In the genomic region with DNA sequence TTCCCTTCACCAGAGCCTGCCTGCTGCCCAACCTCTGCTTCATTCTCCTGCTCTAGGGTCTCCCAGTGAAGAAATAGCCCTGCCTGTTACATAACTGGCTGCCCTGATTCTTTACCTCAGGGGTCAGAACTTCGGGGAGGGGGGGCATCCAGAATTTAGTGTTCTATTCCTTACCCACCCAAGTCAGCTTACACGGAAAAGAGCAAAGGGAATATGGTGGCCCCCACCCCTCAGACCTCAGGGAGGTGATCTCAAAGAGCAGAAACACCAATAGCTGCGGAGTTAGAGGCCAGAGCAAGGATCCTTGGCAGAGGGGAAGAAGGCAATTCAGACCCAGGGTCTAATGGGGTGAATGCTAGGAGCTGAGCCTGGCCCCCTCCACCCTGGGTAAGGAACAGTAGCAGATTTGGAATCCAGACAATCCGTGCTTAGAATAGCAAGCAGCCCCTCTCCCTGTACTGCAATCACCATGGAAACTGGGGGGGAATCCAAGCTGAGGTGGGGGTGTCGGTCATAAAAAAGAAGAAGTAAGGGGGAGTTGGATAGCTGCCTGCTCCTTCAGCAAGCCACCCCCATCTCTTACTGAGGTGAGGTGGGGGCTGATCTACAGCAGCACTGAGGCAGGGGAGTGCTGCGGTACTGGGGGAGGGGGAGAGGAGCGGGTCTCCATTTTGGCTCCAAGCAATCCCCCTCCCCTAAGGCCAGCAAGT, we compare ENCODE assay signal across 13 mouse cellular contexts. TPM values are rescaled to one million over a fixed set of nuclear protein-coding genes. Genes with fewer than 3 reads are reported as not detected.
DNase-seq lines count a peak whose midpoint lies in the region; ATAC-seq and TF ChIP-seq lines count a peak whose summit lies in the region.
"Had no signal": no experiment of that assay in that cellular context is flagged by ENCODE, and none has a peak within 500 bp of the region (broad histone marks: within the 10 kb centered on the region; RNA-seq: fewer than 3 reads in every experiment).

No protein-coding gene starts in this region.

- H3K27ac ChIP-seq in embryonic facial prominence, embryonic 13.5 days, result no peak overlapping the region
- peak overlapping the region; percentile 64 for H3K27ac ChIP-seq in hindbrain, embryonic 15.5 days (replicated peaks)
- peak overlapping the region; percentile 27; the same call in 1 of the 2 replicates for H3K27ac ChIP-seq in neural tube, embryonic 12.5 days
- H3K27ac ChIP-seq in intestine, postnatal 0 days (ENCODE audit: low read depth, low read length), result no peak overlapping the region
- H3K27ac ChIP-seq in kidney, embryonic 14.5 days (ENCODE audit: low read depth, low read length), result no peak overlapping the region

- H3K36me3 ChIP-seq in embryonic facial prominence, embryonic 13.5 days, result no peaks in the 10 kb centered on the region
- H3K36me3 ChIP-seq in hindbrain, embryonic 15.5 days, result no peaks in the 10 kb centered on the region; the same call in 1 of the 2 replicates
- H3K36me3 ChIP-seq in neural tube, embryonic 12.5 days, result peaks cover 11% of the 10 kb centered on the region; the same call in 1 of the 2 replicates
- H3K36me3 ChIP-seq in intestine, postnatal 0 days (ENCODE audit: control insufficient read depth, insufficient read depth), result no peaks in the 10 kb centered on the region
- no peaks in the 10 kb centered on the region for H3K36me3 ChIP-seq in kidney, embryonic 14.5 days (ENCODE audit: control insufficient read depth, insufficient read depth, low read length)

- H3K4me3 ChIP-seq in embryonic facial prominence, embryonic 13.5 days, result no peak overlapping the region
- H3K4me3 ChIP-seq in hindbrain, embryonic 15.5 days, result peak overlapping the region; percentile 53
- peak overlapping the region; percentile 52; the same call in 1 of the 2 replicates for H3K4me3 ChIP-seq in neural tube, embryonic 12.5 days
- no peak overlapping the region for H3K4me3 ChIP-seq in intestine, postnatal 0 days (ENCODE audit: low read depth, low read length)
- no peak overlapping the region for H3K4me3 ChIP-seq in kidney, embryonic 14.5 days (ENCODE audit: low read length)

- H3K9ac ChIP-seq in embryonic facial prominence, embryonic 13.5 days, result 0 out of 2 replicates have a peak overlapping the region, but pooled peaks have one; percentile 4
- H3K9ac ChIP-seq in hindbrain, embryonic 15.5 days, result peak overlapping the region; percentile 52
- H3K9ac ChIP-seq in neural tube, embryonic 12.5 days, result peak overlapping the region; percentile 57
- no peak overlapping the region for H3K9ac ChIP-seq in intestine, postnatal 0 days (ENCODE audit: low read depth, low read length)
- H3K9ac ChIP-seq in kidney, embryonic 14.5 days (ENCODE audit: low read depth, low read length), result no peak overlapping the region

- no peak for ATAC-seq in embryonic facial prominence, embryonic 13.5 days (ENCODE audit: insufficient number of reproducible peaks, insufficient read depth, low FRiP score, low TSS enrichment, low read depth)
- peak; percentile 13; the same call in 1 of the 2 replicates for ATAC-seq in hindbrain, embryonic 15.5 days (ENCODE audit: low FRiP score, low read depth)
- ATAC-seq in neural tube, embryonic 12.5 days (ENCODE audit: low FRiP score, low read depth), result peak; percentile 84
- ATAC-seq in intestine, postnatal 0 days, result no peak
- no peak for ATAC-seq in kidney, embryonic 14.5 days (ENCODE audit: low FRiP score, low TSS enrichment)

- TF ChIP-seq CTCF in intestine, postnatal 0 days (IDR thresholded peaks at IDR 0.05; ENCODE audit: low read depth), result no peak

- H3K4me1 ChIP-seq in embryonic facial prominence, embryonic 13.5 days, result peaks cover 22% of the 10 kb centered on the region
- peaks cover 42% of the 10 kb centered on the region for H3K4me1 ChIP-seq in hindbrain, embryonic 15.5 days (replicated peaks)
- H3K4me1 ChIP-seq in neural tube, embryonic 12.5 days, result peaks cover 43% of the 10 kb centered on the region
- peaks cover 6% of the 10 kb centered on the region; the same call in 1 of the 2 replicates for H3K4me1 ChIP-seq in intestine, postnatal 0 days (replicated peaks; ENCODE audit: control insufficient read depth, insufficient read depth, low read length)
- peaks cover 13% of the 10 kb centered on the region; the same call in 1 of the 2 replicates for H3K4me1 ChIP-seq in kidney, embryonic 14.5 days (ENCODE audit: control insufficient read depth, insufficient read depth, low read length)

- no peaks in the 10 kb centered on the region for H3K9me3 ChIP-seq in embryonic facial prominence, embryonic 13.5 days
- H3K9me3 ChIP-seq in hindbrain, embryonic 15.5 days, result no peaks in the 10 kb centered on the region
- H3K9me3 ChIP-seq in neural tube, embryonic 12.5 days, result no peaks in the 10 kb centered on the region
- H3K9me3 ChIP-seq in intestine, postnatal 0 days (ENCODE audit: control insufficient read depth), result no peaks in the 10 kb centered on the region
- H3K9me3 ChIP-seq in kidney, embryonic 14.5 days (ENCODE audit: control insufficient read depth, low read length), result no peaks in the 10 kb centered on the region

- H3K4me2 ChIP-seq in embryonic facial prominence, embryonic 13.5 days, result no peak overlapping the region
- H3K4me2 ChIP-seq in hindbrain, embryonic 15.5 days, result peak overlapping the region; percentile 98
- peak overlapping the region; percentile 94 for H3K4me2 ChIP-seq in neural tube, embryonic 12.5 days (replicated peaks)
- no peak overlapping the region for H3K4me2 ChIP-seq in intestine, postnatal 0 days (replicated peaks; ENCODE audit: low read depth)
- no peak overlapping the region for H3K4me2 ChIP-seq in kidney, embryonic 14.5 days (replicated peaks; ENCODE audit: low read depth, low read length)

- peaks cover 67% of the 10 kb centered on the region for H3K27me3 ChIP-seq in embryonic facial prominence, embryonic 13.5 days
- no peaks in the 10 kb centered on the region for H3K27me3 ChIP-seq in hindbrain, embryonic 15.5 days
- H3K27me3 ChIP-seq in neural tube, embryonic 12.5 days (replicated peaks), result 0 out of 2 replicates have a peak, but pooled peaks cover 6% of the 10 kb centered on the region
- H3K27me3 ChIP-seq in intestine, postnatal 0 days (replicated peaks; ENCODE audit: control insufficient read depth, insufficient read depth, low read length), result peaks cover 43% of the 10 kb centered on the region
- H3K27me3 ChIP-seq in kidney, embryonic 14.5 days (ENCODE audit: control insufficient read depth, insufficient read depth, low read length), result peaks cover 32% of the 10 kb centered on the region

- WGBS in embryonic facial prominence, embryonic 13.5 days, result 38% methylated on average over 7 of the region's 7 CpGs
- WGBS in hindbrain, embryonic 15.5 days, result 16% methylated on average over 7 of the region's 7 CpGs
- 8% methylated on average over 7 of the region's 7 CpGs for WGBS in neural tube, embryonic 12.5 days
- 41% methylated on average over 7 of the region's 7 CpGs for WGBS in intestine, postnatal 0 days
- 14% methylated on average over 7 of the region's 7 CpGs for WGBS in kidney, embryonic 14.5 days

- intact Hi-C loops in left cerebral cortex, postnatal 14 days (cut with DNase I), result no loop called here

- peak; percentile 71 to 78 for DNase-seq in left cerebral cortex, postnatal 14 days (ENCODE audit: low spot score in 2 of 2)
- no peak for DNase-seq in left cerebral cortex, adult 18-20 months (ENCODE audit: low spot score in 2 of 2)
- DNase-seq in urinary bladder, postnatal 36 days (ENCODE audit: low spot score in 2 of 2), result no peak
- DNase-seq: adrenal gland, adult 2 months; cerebellum, postnatal 25 days had no signal

RNA-seq across cellular contexts. Expression of a gene that starts 2.8 kb away (rescaled TPM):
- 10 to 100 TPM; 53.9 to 64.1 TPM for total RNA-seq in left cerebral cortex, postnatal 14 days (2021)
- 10 to 100 TPM; 24.4 to 30.7 TPM for total RNA-seq in left cerebral cortex, adult 18-20 months (2021)
- polyA plus RNA-seq in embryonic facial prominence, embryonic 13.5 days (2015; fragmentation: Nextera tagmentation; extraction: Ambion mirVana), result 0.50 and 0.59 TPM in 2 replicates
- polyA plus RNA-seq in hindbrain, embryonic 15.5 days (2015; fragmentation: Nextera tagmentation; extraction: Ambion mirVana), result 10.3 and 10.4 TPM in 2 replicates
- 7.8 and 9.7 TPM in 2 replicates for polyA plus RNA-seq in neural tube, embryonic 12.5 days (2016; fragmentation: Nextera tagmentation; extraction: Ambion mirVana)
- polyA plus RNA-seq in intestine, postnatal 0 days (2015; fragmentation: Nextera tagmentation; extraction: Ambion mirVana), result 1.1 and 1.4 TPM in 2 replicates
- 0.28 and 0.31 TPM in 2 replicates for polyA plus RNA-seq in kidney, embryonic 14.5 days (2014; fragmentation: Nextera tagmentation; extraction: Ambion mirVana)

RNA-seq across cellular contexts. Expression of a gene that starts 11.7 kb away (rescaled TPM):
- total RNA-seq in left cerebral cortex, postnatal 14 days (2021), result 10 to 100 TPM; 56.0 to 57.6 TPM
- 10 to 100 TPM; 86.9 to 90.6 TPM for total RNA-seq in left cerebral cortex, adult 18-20 months (2021)
- 34.5 and 35.4 TPM in 2 replicates for polyA plus RNA-seq in embryonic facial prominence, embryonic 13.5 days (2015; fragmentation: Nextera tagmentation; extraction: Ambion mirVana)
- 19.4 and 24.8 TPM in 2 replicates for polyA plus RNA-seq in hindbrain, embryonic 15.5 days (2015; fragmentation: Nextera tagmentation; extraction: Ambion mirVana)
- 16.4 and 23.2 TPM in 2 replicates for polyA plus RNA-seq in neural tube, embryonic 12.5 days (2016; fragmentation: Nextera tagmentation; extraction: Ambion mirVana)
- polyA plus RNA-seq in intestine, postnatal 0 days (2015; fragmentation: Nextera tagmentation; extraction: Ambion mirVana), result 9.0 and 11.7 TPM in 2 replicates
- 27.3 and 32.2 TPM in 2 replicates for polyA plus RNA-seq in kidney, embryonic 14.5 days (2014; fragmentation: Nextera tagmentation; extraction: Ambion mirVana)

RNA-seq across cellular contexts. Expression of a gene that starts 33.6 kb away (rescaled TPM):
- 10 to 100 TPM; 12.6 to 13.3 TPM for total RNA-seq in left cerebral cortex, postnatal 14 days (2021)
- 10 to 100 TPM in 1 of 2 experiments, 1 to 10 TPM in 1; 9.5 to 10.5 TPM for total RNA-seq in left cerebral cortex, adult 18-20 months (2021)
- polyA plus RNA-seq in embryonic facial prominence, embryonic 13.5 days (2015; fragmentation: Nextera tagmentation; extraction: Ambion mirVana), result 0.94 and 1.3 TPM in 2 replicates
- polyA plus RNA-seq in hindbrain, embryonic 15.5 days (2015; fragmentation: Nextera tagmentation; extraction: Ambion mirVana), result 6.8 TPM in 2 replicates
- 2.1 and 2.3 TPM in 2 replicates for polyA plus RNA-seq in neural tube, embryonic 12.5 days (2016; fragmentation: Nextera tagmentation; extraction: Ambion mirVana)
- 0.27 and 0.38 TPM in 2 replicates for polyA plus RNA-seq in intestine, postnatal 0 days (2015; fragmentation: Nextera tagmentation; extraction: Ambion mirVana)
- 0.69 and 1.0 TPM in 2 replicates for polyA plus RNA-seq in kidney, embryonic 14.5 days (2014; fragmentation: Nextera tagmentation; extraction: Ambion mirVana)
- total RNA-seq: gastrocnemius, adult 18-20 months; liver, adult 2 months; megakaryocyte progenitor cell, adult 5-6 weeks had no signal
- polyA plus RNA-seq: liver, adult 2 months had no signal

RNA-seq across cellular contexts. Expression of a gene that starts 43.8 kb away (rescaled TPM):
- total RNA-seq in left cerebral cortex, postnatal 14 days (2021), result 100 to 1,000 TPM; 217 to 244 TPM
- total RNA-seq in left cerebral cortex, adult 18-20 months (2021), result 100 to 1,000 TPM; 267 to 278 TPM
- polyA plus RNA-seq in embryonic facial prominence, embryonic 13.5 days (2015; fragmentation: Nextera tagmentation; extraction: Ambion mirVana), result 55.6 and 55.7 TPM in 2 replicates
- 130 and 136 TPM in 2 replicates for polyA plus RNA-seq in hindbrain, embryonic 15.5 days (2015; fragmentation: Nextera tagmentation; extraction: Ambion mirVana)
- 108 and 127 TPM in 2 replicates for polyA plus RNA-seq in neural tube, embryonic 12.5 days (2016; fragmentation: Nextera tagmentation; extraction: Ambion mirVana)
- polyA plus RNA-seq in intestine, postnatal 0 days (2015; fragmentation: Nextera tagmentation; extraction: Ambion mirVana), result 9.3 and 10.3 TPM in 2 replicates
- polyA plus RNA-seq in kidney, embryonic 14.5 days (2014; fragmentation: Nextera tagmentation; extraction: Ambion mirVana), result 21.5 and 26.5 TPM in 2 replicates
- total RNA-seq: megakaryocyte progenitor cell, adult 5-6 weeks had no signal

RNA-seq across cellular contexts. Expression of a gene that starts 53.6 kb away (rescaled TPM):
- total RNA-seq in left cerebral cortex, postnatal 14 days (2021), result 1 to 10 TPM; 2.7 to 3.4 TPM
- total RNA-seq in left cerebral cortex, adult 18-20 months (2021), result 1 to 10 TPM; 1.9 to 2.6 TPM
- polyA plus RNA-seq in embryonic facial prominence, embryonic 13.5 days (2015; fragmentation: Nextera tagmentation; extraction: Ambion mirVana), result 40.9 and 48.3 TPM in 2 replicates
- 5.7 TPM in 2 replicates for polyA plus RNA-seq in hindbrain, embryonic 15.5 days (2015; fragmentation: Nextera tagmentation; extraction: Ambion mirVana)
- polyA plus RNA-seq in neural tube, embryonic 12.5 days (2016; fragmentation: Nextera tagmentation; extraction: Ambion mirVana), result 7.7 and 8.9 TPM in 2 replicates
- 30.9 and 32.4 TPM in 2 replicates for polyA plus RNA-seq in intestine, postnatal 0 days (2015; fragmentation: Nextera tagmentation; extraction: Ambion mirVana)
- polyA plus RNA-seq in kidney, embryonic 14.5 days (2014; fragmentation: Nextera tagmentation; extraction: Ambion mirVana), result 28.8 and 33.4 TPM in 2 replicates

Comparison
In these comparisons a context has a peak if more than half of its experiments do, and no peak if none do; other contexts are left out.
1. DNase-seq: peak in left cerebral cortex, postnatal 14 days (2 of 2); none in left cerebral cortex, adult 18-20 months (0 of 2) and urinary bladder, postnatal 36 days (0 of 2).
2. ATAC-seq: peak in hindbrain, embryonic 15.5 days (single experiment) and neural tube, embryonic 12.5 days (single experiment); none in embryonic facial prominence, embryonic 13.5 days (single experiment), intestine, postnatal 0 days (single experiment) and kidney, embryonic 14.5 days (single experiment).
3. H3K27ac ChIP-seq: peak in hindbrain, embryonic 15.5 days (single experiment) and neural tube, embryonic 12.5 days (single experiment); none in embryonic facial prominence, embryonic 13.5 days (single experiment), intestine, postnatal 0 days (single experiment) and kidney, embryonic 14.5 days (single experiment).
4. H3K4me2 ChIP-seq: peak in hindbrain, embryonic 15.5 days (single experiment) and neural tube, embryonic 12.5 days (single experiment); none in embryonic facial prominence, embryonic 13.5 days (single experiment), intestine, postnatal 0 days (single experiment) and kidney, embryonic 14.5 days (single experiment).
5. H3K4me3 ChIP-seq: peak in hindbrain, embryonic 15.5 days (single experiment) and neural tube, embryonic 12.5 days (single experiment); none in embryonic facial prominence, embryonic 13.5 days (single experiment), intestine, postnatal 0 days (single experiment) and kidney, embryonic 14.5 days (single experiment).
6. H3K9ac ChIP-seq: peak in embryonic facial prominence, embryonic 13.5 days (single experiment), hindbrain, embryonic 15.5 days (single experiment) and neural tube, embryonic 12.5 days (single experiment); none in intestine, postnatal 0 days (single experiment) and kidney, embryonic 14.5 days (single experiment).